Mouse (Mus musculus) lung, embryonic 16.5 days (tissue): ENCODE results near the gene Tmem106c. TPM values are rescaled to one million over a fixed set of nuclear protein-coding genes. Genes with fewer than 3 reads are reported as not detected.

Source experiments
- ATAC-seq: fragments of 200-750 bp; cut with Nextera tagmentation; 2 replicates; pipeline ENCODE4 v1.8.0; 2017; ENCODE audit warnings: low read depth, mild to moderate bottlenecking, moderate library complexity
- H3K27ac ChIP-seq: fragments of 300-500 bp; sonication (generic); 2 replicates; pipeline ENCODE4 v1.5.1; 2014; ENCODE audit warnings: mild to moderate bottlenecking, control low read depth, low read length
- H3K27me3 ChIP-seq: fragments of 300-500 bp; sonication (generic); 2 replicates; pipeline ENCODE4 v1.6.1; 2014; ENCODE audit warnings: low read depth, low read length, mixed read lengths; ENCODE audit not compliant: control insufficient read depth, insufficient read depth
- H3K36me3 ChIP-seq: fragments of 300-500 bp; sonication (generic); 2 replicates; pipeline ENCODE4 v1.6.1; 2014; ENCODE audit warnings: low read length; ENCODE audit not compliant: control insufficient read depth, insufficient read depth
- H3K4me1 ChIP-seq: fragments of 300-500 bp; sonication (generic); replicated peaks from 2 replicates; pipeline ENCODE4 v1.6.1; 2014; ENCODE audit warnings: low read length, mixed read lengths; ENCODE audit not compliant: control insufficient read depth, insufficient read depth
- H3K4me2 ChIP-seq: fragments of 300-500 bp; sonication (generic); 2 replicates; pipeline ENCODE4 v1.6.1; 2014; ENCODE audit warnings: low read depth, low read length, control low read depth
- H3K4me3 ChIP-seq: fragments of 300-500 bp; sonication (generic); 2 replicates; pipeline ENCODE4 v1.5.1; 2014; ENCODE audit warnings: mild to moderate bottlenecking, low read length, control low read depth
- H3K9ac ChIP-seq: fragments of 300-500 bp; sonication (generic); 2 replicates; pipeline ENCODE4 v1.6.1; 2014; ENCODE audit warnings: low read length, control low read depth
- H3K9me3 ChIP-seq: fragments of 300-500 bp; sonication (generic); 2 replicates; pipeline ENCODE4 v1.6.1; 2016; ENCODE audit warnings: low read length; ENCODE audit not compliant: control insufficient read depth
- WGBS: fragments of 180-500 bp; shearing (Covaris S2); extraction: QIAGEN DNeasy Blood & Tissue Kit; methylation state at CpG from one replicate; pipeline ENCODE4 v1.1.7; 2014; 5-methylcytosine and 5-hydroxymethylcytosine counted together
- polyA plus RNA-seq: library from polyadenylated mRNA; unstranded; fragments of >200 nt; fragmentation: Nextera tagmentation; extraction: Ambion mirVana; gene quantifications from 2 replicates; pipeline ENCODE4 v1.2.1, GENCODE M21; 2015

Gene Tmem106c
- polyA plus RNA-seq, 1 experiment from 2014 or later = 46.6 TPM

DNA sequence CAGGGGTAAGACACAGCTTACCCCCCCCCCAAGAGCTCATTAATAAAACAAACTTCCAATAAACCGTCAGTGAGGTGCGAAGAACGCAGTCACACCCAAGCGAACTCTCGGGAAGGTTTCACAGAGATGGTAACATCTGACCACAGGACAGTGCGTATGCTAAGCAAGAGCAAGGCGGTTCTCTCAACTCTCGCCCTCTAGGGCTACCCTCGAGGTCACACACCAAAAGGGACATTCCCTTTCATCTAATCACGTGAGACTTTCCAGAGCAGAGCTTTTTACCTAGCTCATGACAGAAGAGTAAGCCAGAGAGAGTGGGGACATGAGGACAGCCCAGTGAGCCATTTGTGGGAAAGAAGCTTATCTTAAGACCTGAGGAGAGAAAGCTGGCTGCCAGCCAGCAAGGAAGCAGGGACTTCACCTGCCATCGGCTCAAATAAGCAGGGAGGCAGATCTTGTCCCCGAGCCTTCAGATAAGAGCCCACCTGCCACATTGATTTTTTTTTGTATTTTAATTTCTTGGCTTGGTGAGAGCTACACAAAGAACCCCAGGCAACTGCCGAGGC is 34.7 kb upstream of the Tmem106c start:
- Histone ChIP-seq H3K27me3 (no peaks in the 10 kb centered on the region), H3K4me2 (no peak overlapping the region), H3K4me1 (no peaks in the 10 kb centered on the region), H3K9ac (no peak overlapping the region), H3K27ac (no peak overlapping the region), H3K36me3 (no peaks in the 10 kb centered on the region), H3K9me3 (no peaks in the 10 kb centered on the region), H3K4me3 (no peak overlapping the region)
- ATAC-seq = no peak
- 25% methylated on average over 13 of the region's 13 CpGs for WGBS

- Histone ChIP-seq H3K4me3 (no peak overlapping the region), H3K27me3 (no peaks in the 10 kb centered on the region), H3K36me3 (no peaks in the 10 kb centered on the region), H3K9ac (no peak overlapping the region), H3K4me2 (no peak overlapping the region), H3K27ac (no peak overlapping the region), H3K9me3 (no peaks in the 10 kb centered on the region), H3K4me1 (no peaks in the 10 kb centered on the region)
- no peak for ATAC-seq
- 88% methylated on average over 12 of the region's 12 CpGs for WGBS
These were observed 31.6 kb upstream of the Tmem106c start for GRCm38 (mm10) chr15:97932441-97932840.

- H3K4me3 ChIP-seq = no peak overlapping the region
- no peak for ATAC-seq
- no peak overlapping the region for H3K27ac ChIP-seq
- 62% methylated on average over 6 of the region's 6 CpGs for WGBS
- H3K4me1 ChIP-seq = no peaks in the 10 kb centered on the region
- H3K36me3 ChIP-seq = no peaks in the 10 kb centered on the region
- no peaks in the 10 kb centered on the region for H3K27me3 ChIP-seq
- H3K4me2 ChIP-seq = no peak overlapping the region
- H3K9me3 ChIP-seq = no peaks in the 10 kb centered on the region
- H3K9ac ChIP-seq = no peak overlapping the region
These were observed 25.4 kb upstream of the Tmem106c start for GRCm38 (mm10) chr15:97938580-97938979.

GRCm38 (mm10) chr15:97940088-97940487 is 23.9 kb upstream of the Tmem106c start:
- Histone ChIP-seq H3K4me2 (no peak overlapping the region), H3K4me3 (no peak overlapping the region), H3K36me3 (no peaks in the 10 kb centered on the region), H3K27me3 (no peaks in the 10 kb centered on the region), H3K27ac (no peak overlapping the region), H3K4me1 (no peaks in the 10 kb centered on the region), H3K9ac (no peak overlapping the region), H3K9me3 (no peaks in the 10 kb centered on the region)
- no peak for ATAC-seq
- WGBS = 86% methylated on average over 2 of the region's 2 CpGs

GRCm38 (mm10) chr15:97941306-97941705 is 22.7 kb upstream of the Tmem106c start:
- Histone ChIP-seq H3K4me2 (no peak overlapping the region), H3K9me3 (no peaks in the 10 kb centered on the region), H3K36me3 (no peaks in the 10 kb centered on the region), H3K9ac (no peak overlapping the region), H3K4me3 (no peak overlapping the region), H3K27ac (no peak overlapping the region), H3K4me1 (no peaks in the 10 kb centered on the region), H3K27me3 (no peaks in the 10 kb centered on the region)
- WGBS = 85% methylated on average over 2 of the region's 2 CpGs
- ATAC-seq = no peak

GRCm38 (mm10) chr15:97942538-97942937 is 21.5 kb upstream of the Tmem106c start:
- Histone ChIP-seq H3K9ac (no peak overlapping the region), H3K27me3 (no peaks in the 10 kb centered on the region), H3K4me2 (no peak overlapping the region), H3K27ac (no peak overlapping the region), H3K4me3 (no peak overlapping the region), H3K9me3 (no peaks in the 10 kb centered on the region), H3K4me1 (no peaks in the 10 kb centered on the region), H3K36me3 (no peaks in the 10 kb centered on the region)
- 78% methylated on average over 8 of the region's 8 CpGs for WGBS
- no peak for ATAC-seq

DNA sequence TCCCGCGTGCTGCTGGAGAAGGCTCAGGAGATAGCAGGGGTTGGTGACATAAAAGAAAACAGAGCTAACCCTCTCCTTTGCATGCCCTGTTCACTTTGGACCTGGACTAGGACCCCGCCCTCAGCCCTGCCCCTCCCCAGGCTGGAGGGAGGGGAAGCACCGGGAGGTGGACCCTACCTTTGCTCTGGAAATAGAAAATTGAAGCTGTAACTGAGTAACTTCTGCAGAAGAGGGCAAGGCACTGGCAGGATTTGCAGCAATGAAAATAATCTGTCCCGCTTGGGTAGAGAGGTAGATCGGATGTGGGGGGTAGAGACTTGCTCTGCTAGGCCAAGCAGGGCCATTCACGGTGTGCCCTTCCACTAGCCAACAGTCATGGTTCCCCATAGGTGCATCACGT is 20.6 kb upstream of the Tmem106c start:
- no peak overlapping the region for H3K4me2 ChIP-seq
- no peak overlapping the region for H3K27ac ChIP-seq
- H3K9me3 ChIP-seq = no peaks in the 10 kb centered on the region
- H3K36me3 ChIP-seq = no peaks in the 10 kb centered on the region
- no peak for ATAC-seq
- H3K9ac ChIP-seq = no peak overlapping the region
- H3K27me3 ChIP-seq = no peaks in the 10 kb centered on the region
- no peaks in the 10 kb centered on the region for H3K4me1 ChIP-seq
- H3K4me3 ChIP-seq = no peak overlapping the region
- 82% methylated on average over 8 of the region's 8 CpGs for WGBS

DNA sequence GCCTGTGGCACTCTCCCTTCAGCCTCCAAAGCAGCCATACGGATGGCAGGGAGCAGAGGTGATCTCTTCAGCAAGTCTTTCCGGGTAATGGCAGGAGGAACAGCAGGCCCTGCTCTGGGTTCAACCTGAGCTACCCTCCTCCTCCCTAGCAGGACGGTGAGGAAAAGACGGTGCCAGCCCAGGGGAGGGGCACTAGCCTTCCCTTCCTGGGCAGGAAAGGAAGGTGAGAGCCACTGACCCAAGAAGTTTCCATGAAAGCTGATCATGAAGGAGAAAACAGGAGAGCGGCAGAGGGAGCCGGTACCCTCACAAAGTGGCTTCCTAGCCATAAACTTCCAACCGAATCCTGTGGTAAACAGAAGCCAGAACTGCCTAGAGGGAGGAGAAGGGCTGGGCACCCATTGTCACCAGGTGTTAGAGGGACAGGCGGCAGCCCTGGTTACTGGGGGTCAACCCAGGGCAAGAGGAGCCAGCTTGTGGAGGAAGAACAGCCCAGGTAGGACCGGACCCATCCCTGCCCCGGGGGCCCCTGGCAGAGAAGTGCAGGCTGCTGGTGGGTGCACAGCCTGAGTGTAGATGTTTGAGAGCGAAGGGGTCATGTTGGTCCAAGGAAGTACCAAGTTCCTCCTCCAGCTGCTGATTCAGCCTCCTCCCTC is 19.0 kb upstream of the Tmem106c start:
- WGBS = 60% methylated on average over 11 of the region's 11 CpGs
- H3K4me1 ChIP-seq = no peaks in the 10 kb centered on the region
- ATAC-seq = no peak
- no peaks in the 10 kb centered on the region for H3K27me3 ChIP-seq
- no peak overlapping the region for H3K9ac ChIP-seq
- no peak overlapping the region for H3K4me2 ChIP-seq
- no peaks in the 10 kb centered on the region for H3K9me3 ChIP-seq
- H3K36me3 ChIP-seq = no peaks in the 10 kb centered on the region
- no peak overlapping the region for H3K27ac ChIP-seq
- H3K4me3 ChIP-seq = no peak overlapping the region

- H3K27me3 ChIP-seq = no peaks in the 10 kb centered on the region
- no peaks in the 10 kb centered on the region for H3K4me1 ChIP-seq
- H3K9ac ChIP-seq = no peak overlapping the region
- no peaks in the 10 kb centered on the region for H3K9me3 ChIP-seq
- ATAC-seq = no peak
- 67% methylated on average over 10 of the region's 11 CpGs for WGBS
- no peak overlapping the region for H3K4me3 ChIP-seq
- no peak overlapping the region for H3K4me2 ChIP-seq
- H3K27ac ChIP-seq = no peak overlapping the region
- no peaks in the 10 kb centered on the region for H3K36me3 ChIP-seq
These were observed 18.2 kb upstream of the Tmem106c start for GRCm38 (mm10) chr15:97945656-97946315.
